Mouse (Mus musculus): ENCODE results near the gene Olfr877. TPM values are rescaled to one million over a fixed set of nuclear protein-coding genes. Genes with fewer than 3 reads are reported as not detected.

The Olfr877 gene
- not detected in 2 replicates for polyA plus RNA-seq (2012; rRNA removed)

- no peak for DNase-seq (ENCODE audit: low spot score)
Observed at GRCm38 (mm10) chr9:37853969-37854368, at the start of gene Olfr877. Gene Olfr877 (plus strand): TSS chr9:37854269.

- DNase-seq (ENCODE audit: low spot score), result no peak
Observed at GRCm38 (mm10) chr9:37807235-37807634, 46.8 kb upstream of the Olfr877 start.

DNA sequence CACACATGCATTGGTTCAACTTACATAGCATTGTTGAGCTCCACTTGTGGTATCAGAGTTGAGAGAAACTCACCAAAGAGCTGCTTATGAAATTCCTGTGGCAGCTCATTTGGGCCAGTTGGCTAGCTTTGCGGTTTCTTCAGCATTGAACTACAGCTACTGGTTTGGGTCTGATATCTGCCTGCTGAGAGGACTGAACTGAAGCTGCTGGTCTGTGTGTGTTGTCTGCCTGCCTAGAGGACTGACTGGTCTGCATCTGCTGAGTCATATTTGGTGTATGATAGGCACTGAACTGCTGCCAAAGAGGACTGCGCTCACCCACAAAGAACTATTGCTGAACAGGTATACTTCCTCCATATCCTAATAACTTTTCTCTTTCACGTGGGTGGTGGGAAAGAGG is 45.6 kb upstream of the Olfr877 start:
- no peak for DNase-seq (ENCODE audit: low spot score)

DNA sequence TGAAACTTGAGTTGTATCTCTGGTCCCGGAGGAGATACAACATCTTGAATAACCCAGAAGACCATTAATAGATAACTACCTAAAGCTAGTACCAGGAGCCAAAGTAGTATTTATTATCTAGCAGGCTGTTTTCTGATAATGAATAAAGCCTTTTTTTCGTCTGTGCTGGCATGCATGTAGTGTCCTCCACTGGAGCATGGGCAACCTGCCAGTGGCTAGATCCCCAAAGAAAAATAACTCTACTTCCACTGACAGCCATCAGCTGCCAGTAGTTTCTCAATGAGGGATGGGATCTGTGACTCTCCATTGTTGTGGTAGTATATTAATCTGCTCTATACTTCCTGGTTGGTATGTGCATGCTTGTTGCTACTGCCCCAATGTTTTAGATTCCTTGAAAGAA is 45.1 kb upstream of the Olfr877 start:
- DNase-seq (ENCODE audit: low spot score), result no peak

DNA sequence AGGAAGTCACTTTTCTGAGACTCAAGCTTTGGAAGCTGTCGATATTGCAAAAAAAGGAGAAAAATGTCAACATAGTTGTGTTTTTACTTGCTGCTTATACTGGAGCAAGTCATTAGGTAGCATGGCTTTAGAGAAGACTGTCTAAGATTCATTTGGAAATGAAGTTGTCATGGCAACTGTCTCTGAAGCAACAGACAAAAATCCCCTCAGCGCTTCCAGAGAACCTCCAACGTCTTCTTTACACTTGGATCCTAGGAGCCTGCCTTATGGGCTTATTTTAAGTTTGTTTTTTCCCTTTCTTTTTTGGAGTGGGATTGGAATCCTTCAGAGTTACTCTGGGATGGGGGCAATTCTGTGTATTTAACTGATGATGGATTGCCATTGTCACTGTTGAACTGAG is 39.4 kb upstream of the Olfr877 start:
- no peak for DNase-seq (ENCODE audit: low spot score)

GRCm38 (mm10) chr9:37829881-37830280 is 24.2 kb upstream of the Olfr877 start:
- DNase-seq (ENCODE audit: low spot score), result no peak

DNA sequence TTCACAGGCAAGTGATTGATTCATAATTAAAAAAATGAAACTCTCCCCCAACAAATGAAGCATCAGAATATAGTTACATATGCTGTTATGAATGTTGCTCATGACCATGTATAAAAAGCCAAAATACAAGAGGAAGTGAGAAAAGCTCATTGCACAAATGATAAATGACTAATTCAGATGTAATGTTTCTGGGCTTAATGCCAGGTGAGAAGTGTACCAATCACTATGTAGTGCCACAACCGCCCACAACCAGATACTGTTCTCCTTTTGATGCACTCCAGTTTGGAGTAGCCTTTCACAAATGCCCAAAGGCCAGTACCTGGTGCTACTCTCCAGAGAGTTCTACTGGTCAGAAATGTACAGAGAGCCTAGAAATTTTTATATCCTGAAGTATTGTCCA is 20.7 kb upstream of the Olfr877 start:
- DNase-seq (ENCODE audit: low spot score), result no peak

DNA sequence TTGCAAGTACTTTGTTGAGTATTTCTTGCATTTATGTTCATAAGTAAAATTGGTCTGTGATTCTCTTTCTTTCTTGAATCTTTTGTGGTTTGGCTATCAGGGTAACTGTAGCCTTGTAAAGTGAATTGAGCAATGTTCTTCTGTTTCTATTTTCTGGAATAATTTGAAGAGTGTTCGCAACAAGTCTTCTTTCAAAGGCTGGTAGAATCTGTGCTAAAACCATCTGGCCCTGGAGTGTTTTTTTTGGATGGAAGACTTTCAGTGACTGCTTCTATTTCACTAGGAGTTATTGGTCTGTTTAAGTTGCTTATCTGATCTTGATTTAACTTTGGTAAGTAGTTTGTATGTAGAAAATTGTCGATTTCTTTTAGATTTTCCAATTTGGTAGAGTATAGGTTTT is 4.8 kb upstream of the Olfr877 start:
- DNase-seq (ENCODE audit: low spot score), result no peak

- DNase-seq (ENCODE audit: low spot score), result no peak
Observed at GRCm38 (mm10) chr9:37863325-37863724, 9.3 kb downstream of the Olfr877 start.

- DNase-seq (ENCODE audit: low spot score), result no peak
Observed at GRCm38 (mm10) chr9:37870246-37870645, 16.2 kb downstream of the Olfr877 start.

- DNase-seq (ENCODE audit: low spot score), result no peak
Observed at GRCm38 (mm10) chr9:37871097-37871496, 17.0 kb downstream of the Olfr877 start.

DNA sequence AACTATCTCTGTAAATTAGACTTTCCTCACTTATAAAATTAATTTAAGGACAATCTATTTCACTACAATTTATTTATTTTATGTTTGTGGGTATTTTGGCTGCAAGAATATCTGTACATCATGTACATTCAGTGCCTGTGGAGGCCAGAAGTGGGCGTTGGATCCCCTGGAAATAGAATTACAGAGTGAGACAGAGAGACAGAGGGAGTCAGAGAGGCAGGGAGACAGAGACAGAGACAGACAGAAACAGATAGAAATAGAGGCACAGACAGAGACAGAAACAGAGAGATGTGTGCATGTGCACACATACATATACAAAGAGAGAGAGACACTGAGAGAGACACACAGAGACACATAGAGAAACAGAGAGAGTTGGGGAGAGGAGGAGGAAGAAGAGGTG is 17.5 kb downstream of the Olfr877 start:
- DNase-seq (ENCODE audit: low spot score), result no peak

DNA sequence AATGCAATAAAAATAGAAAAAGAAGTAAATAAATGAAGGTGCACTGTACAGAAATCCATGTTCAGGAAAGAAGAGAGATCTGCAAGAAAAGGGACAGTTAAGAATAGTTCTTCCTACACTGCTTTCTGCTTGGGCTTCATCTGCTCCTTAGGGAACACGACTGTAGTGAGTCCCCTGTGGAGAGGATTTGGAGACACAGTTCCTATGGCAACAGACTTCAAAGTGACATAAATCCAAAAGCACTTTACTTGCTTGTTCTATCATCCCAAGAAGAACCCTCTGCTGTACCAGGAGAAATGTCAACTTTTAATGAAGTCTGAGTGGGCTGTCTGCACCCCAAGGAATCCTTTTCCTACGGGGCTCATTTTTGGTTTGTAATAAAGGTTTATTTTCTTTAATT is 36.9 kb downstream of the Olfr877 start:
- no peak for DNase-seq (ENCODE audit: low spot score)

DNA sequence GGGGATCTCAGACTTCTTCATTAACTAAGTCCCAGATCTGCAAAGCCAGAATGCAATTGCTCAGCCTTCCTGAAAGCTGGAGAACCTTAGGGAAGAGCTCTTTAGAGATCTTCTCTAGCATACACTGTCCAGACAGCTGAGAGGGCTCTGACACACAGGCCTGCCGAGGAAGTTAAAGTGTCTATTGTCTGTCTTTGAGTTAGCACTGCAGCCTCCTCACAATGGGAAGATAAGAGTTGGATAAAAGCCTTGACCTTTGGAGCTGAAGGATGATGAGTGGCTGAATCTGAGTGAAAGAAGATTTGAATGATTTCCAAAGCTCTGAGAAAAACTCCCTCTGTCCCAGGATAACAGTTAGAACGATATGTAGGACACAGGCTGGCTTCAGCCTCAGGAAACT is 42.6 kb downstream of the Olfr877 start, which contains the start of gene Olfr145:
Gene Olfr145 (plus strand): TSS at position 64 of the 400 bp plus-strand sequence.
- no peak for DNase-seq (ENCODE audit: low spot score)

DNA sequence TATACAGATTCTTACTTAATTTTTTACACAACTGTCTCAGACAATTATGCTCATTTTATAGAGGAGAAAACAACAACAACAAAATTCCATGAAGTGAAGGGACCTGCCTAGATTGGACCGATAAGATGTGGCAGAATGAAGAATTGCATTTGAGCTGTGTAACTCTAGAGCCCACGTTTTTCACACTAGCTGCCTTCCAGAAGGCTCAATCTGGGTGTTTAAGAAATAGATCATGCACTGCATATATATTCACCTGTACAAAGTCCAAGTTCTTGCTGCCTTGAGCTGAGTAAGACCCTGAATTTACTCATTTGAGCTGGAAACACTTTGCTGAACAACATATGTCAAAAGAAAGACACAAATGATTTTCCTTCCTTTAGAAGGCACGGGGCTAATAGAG is 51.5 kb downstream of the Olfr877 start:
- no peak for DNase-seq (ENCODE audit: low spot score)

Other genes with a start within 250 kb of the Olfr877 start
- 2.2 and 3.8 TPM in 2 replicates for gene Spa17, start 240.5 kb upstream of the Olfr877 start, polyA plus RNA-seq (2012; rRNA removed)
- gene Tbrg1, start 197.0 kb upstream of the Olfr877 start, polyA plus RNA-seq (2012; rRNA removed), result 77.0 and 83.6 TPM in 2 replicates
- not detected in 2 replicates for gene Panx3, start 185.0 kb upstream of the Olfr877 start, polyA plus RNA-seq (2012; rRNA removed)
- not detected in 2 replicates for gene Olfr160, start 138.0 kb upstream of the Olfr877 start, polyA plus RNA-seq (2012; rRNA removed)
- gene Olfr874, start 109.2 kb upstream of the Olfr877 start, polyA plus RNA-seq (2012; rRNA removed), result not detected in 2 replicates
- gene Olfr875, start 82.4 kb upstream of the Olfr877 start, polyA plus RNA-seq (2012; rRNA removed), result not detected in 2 replicates
- gene Olfr876, start 51.2 kb upstream of the Olfr877 start, polyA plus RNA-seq (2012; rRNA removed), result not detected in 2 replicates
- gene Olfr145, start 42.5 kb downstream of the Olfr877 start, polyA plus RNA-seq (2012; rRNA removed), result not detected in 2 replicates
- gene Olfr878, start 63.6 kb downstream of the Olfr877 start, polyA plus RNA-seq (2012; rRNA removed), result not detected in 2 replicates
- not detected in 2 replicates for gene Olfr881, start 137.6 kb downstream of the Olfr877 start, polyA plus RNA-seq (2012; rRNA removed)
- not detected in 2 replicates for gene Olfr883, start 171.5 kb downstream of the Olfr877 start, polyA plus RNA-seq (2012; rRNA removed)
- gene Olfr884, start 192.3 kb downstream of the Olfr877 start, polyA plus RNA-seq (2012; rRNA removed), result not detected in 2 replicates
- not detected in 2 replicates for gene Olfr885, start 207.1 kb downstream of the Olfr877 start, polyA plus RNA-seq (2012; rRNA removed)
- gene Olfr887, start 229.8 kb downstream of the Olfr877 start, polyA plus RNA-seq (2012; rRNA removed), result not detected in 2 replicates